Mouse (Mus musculus) stomach, embryonic 16.5 days (tissue): ENCODE measurements around the gene Ppp2r3c. TPM values are rescaled to one million over a fixed set of nuclear protein-coding genes. Genes with fewer than 3 reads are reported as not detected.

Experiments
- ATAC-seq: fragments of 200-750 bp; cut with Nextera tagmentation; 2 replicates; pipeline ENCODE4 v1.8.0; 2017; ENCODE audit warnings: moderate number of reproducible peaks, moderate TSS enrichment; ENCODE audit not compliant: insufficient read depth, low FRiP score
- H3K27ac ChIP-seq: fragments of 300-500 bp; sonication (generic); 2 replicates; pipeline ENCODE4 v1.5.1; 2014; ENCODE audit warnings: low read length
- H3K27me3 ChIP-seq: fragments of 300-500 bp; sonication (generic); 2 replicates; pipeline ENCODE4 v1.6.1; 2014; ENCODE audit warnings: low read length, control low read depth, mixed read lengths; ENCODE audit not compliant: control insufficient read depth, insufficient read depth
- H3K36me3 ChIP-seq: fragments of 300-500 bp; sonication (generic); 2 replicates; pipeline ENCODE4 v1.6.1; 2014; ENCODE audit warnings: low read length; ENCODE audit not compliant: control insufficient read depth, insufficient read depth
- H3K4me1 ChIP-seq: fragments of 300-500 bp; sonication (generic); 2 replicates; pipeline ENCODE4 v1.6.1; 2014; ENCODE audit warnings: low read length, control low read depth, mixed read lengths; ENCODE audit not compliant: control insufficient read depth, insufficient read depth
- H3K4me2 ChIP-seq: fragments of 300-500 bp; sonication (generic); 2 replicates; pipeline ENCODE4 v1.6.1; 2014; ENCODE audit warnings: low read depth, low read length, mixed read lengths
- H3K4me3 ChIP-seq: fragments of 300-500 bp; sonication (generic); replicated peaks from 2 replicates; pipeline ENCODE4 v1.5.1; 2014; ENCODE audit warnings: mild to moderate bottlenecking, low read length
- H3K9ac ChIP-seq: fragments of 300-500 bp; sonication (generic); 2 replicates; pipeline ENCODE4 v1.6.1; 2014; ENCODE audit warnings: low read length
- H3K9me3 ChIP-seq: fragments of 300-500 bp; sonication (generic); replicated peaks from 2 replicates; pipeline ENCODE4 v1.6.1; 2016; ENCODE audit warnings: low read length, control low read depth; ENCODE audit not compliant: control insufficient read depth
- WGBS: fragments of 180-500 bp; shearing (Covaris S2); extraction: QIAGEN DNeasy Blood & Tissue Kit; methylation state at CpG from one replicate; pipeline ENCODE4 v1.1.7; 2014; 5-methylcytosine and 5-hydroxymethylcytosine counted together
- polyA plus RNA-seq: library from polyadenylated mRNA; unstranded; fragments of >200 nt; fragmentation: Nextera tagmentation; extraction: Ambion mirVana; gene quantifications from 2 replicates; pipeline ENCODE4 v1.2.1, GENCODE M21; 2015

Gene Ppp2r3c
- polyA plus RNA-seq, 1 experiment from 2014 or later = 10.6 TPM

GRCm38 (mm10) chr12:55321642-55322291 is 19.0 kb upstream of the Ppp2r3c start:
- H3K36me3 ChIP-seq = no peaks in the 10 kb centered on the region
- no peaks in the 10 kb centered on the region for H3K9me3 ChIP-seq
- no peak overlapping the region for H3K4me3 ChIP-seq
- no peaks in the 10 kb centered on the region for H3K4me1 ChIP-seq
- H3K27me3 ChIP-seq = no peaks in the 10 kb centered on the region
- H3K4me2 ChIP-seq = no peak overlapping the region
- ATAC-seq = no peak
- H3K27ac ChIP-seq = peak overlapping the region; percentile 62
- 83% methylated on average over 18 of the region's 18 CpGs for WGBS
- H3K9ac ChIP-seq = no peak overlapping the region

- ATAC-seq = no peak
- 38% methylated on average over 5 of the region's 5 CpGs for WGBS
- no peak overlapping the region for H3K4me3 ChIP-seq
- H3K9ac ChIP-seq = no peak overlapping the region
- H3K36me3 ChIP-seq = no peaks in the 10 kb centered on the region
- no peak overlapping the region for H3K27ac ChIP-seq
- no peak overlapping the region for H3K4me2 ChIP-seq
- no peaks in the 10 kb centered on the region for H3K27me3 ChIP-seq
- H3K4me1 ChIP-seq = no peaks in the 10 kb centered on the region
- H3K9me3 ChIP-seq = no peaks in the 10 kb centered on the region
Observed at GRCm38 (mm10) chr12:55315192-55315591, 12.4 kb upstream of the Ppp2r3c start.

GRCm38 (mm10) chr12:55313901-55314300 is 11.1 kb upstream of the Ppp2r3c start:
- no peak overlapping the region for H3K9ac ChIP-seq
- ATAC-seq = no peak
- H3K4me2 ChIP-seq = no peak overlapping the region
- WGBS = 86% methylated on average over 5 of the region's 5 CpGs
- no peaks in the 10 kb centered on the region for H3K4me1 ChIP-seq
- no peaks in the 10 kb centered on the region for H3K27me3 ChIP-seq
- H3K9me3 ChIP-seq = no peaks in the 10 kb centered on the region
- H3K27ac ChIP-seq = no peak overlapping the region
- H3K4me3 ChIP-seq = no peak overlapping the region
- H3K36me3 ChIP-seq = no peaks in the 10 kb centered on the region

- H3K36me3 ChIP-seq = no peaks in the 10 kb centered on the region
- no peak overlapping the region for H3K4me2 ChIP-seq
- H3K9me3 ChIP-seq = no peaks in the 10 kb centered on the region
- H3K27ac ChIP-seq = no peak overlapping the region
- H3K9ac ChIP-seq = no peak overlapping the region
- 77% methylated on average over 7 of the region's 7 CpGs for WGBS
- no peaks in the 10 kb centered on the region for H3K4me1 ChIP-seq
- no peak overlapping the region for H3K4me3 ChIP-seq
- no peak for ATAC-seq
- H3K27me3 ChIP-seq = no peaks in the 10 kb centered on the region
Observed at GRCm38 (mm10) chr12:55311841-55312240, 9.0 kb upstream of the Ppp2r3c start.

GRCm38 (mm10) chr12:55309501-55309900 is 6.7 kb upstream of the Ppp2r3c start:
- no peak overlapping the region for H3K4me3 ChIP-seq
- H3K36me3 ChIP-seq = 0 out of 2 replicates have a peak, but pooled peaks cover 3% of the 10 kb centered on the region
- no peaks in the 10 kb centered on the region for H3K9me3 ChIP-seq
- no peak overlapping the region for H3K27ac ChIP-seq
- H3K4me1 ChIP-seq = no peaks in the 10 kb centered on the region
- no peak overlapping the region for H3K9ac ChIP-seq
- 75% methylated on average over 8 of the region's 8 CpGs for WGBS
- no peaks in the 10 kb centered on the region for H3K27me3 ChIP-seq
- ATAC-seq = 0 out of 2 replicates have a peak, but pooled peaks have one; percentile 10
- no peak overlapping the region for H3K4me2 ChIP-seq

- Histone ChIP-seq H3K4me2 (no peak overlapping the region), H3K9ac (no peak overlapping the region), H3K27ac (no peak overlapping the region), H3K4me1 (peaks cover 4% of the 10 kb centered on the region; the same call in 1 of the 2 replicates), H3K9me3 (no peaks in the 10 kb centered on the region), H3K36me3 (0 out of 2 replicates have a peak, but pooled peaks cover 3% of the 10 kb centered on the region), H3K4me3 (no peak overlapping the region), H3K27me3 (no peaks in the 10 kb centered on the region)
- WGBS = 90% methylated on average over 9 of the region's 9 CpGs
- ATAC-seq = no peak
Observed at GRCm38 (mm10) chr12:55308731-55309130, 5.9 kb upstream of the Ppp2r3c start.

- H3K9ac ChIP-seq = no peak overlapping the region
- no peak overlapping the region for H3K27ac ChIP-seq
- H3K9me3 ChIP-seq = no peaks in the 10 kb centered on the region
- no peak overlapping the region for H3K4me2 ChIP-seq
- H3K4me3 ChIP-seq = no peak overlapping the region
- H3K27me3 ChIP-seq = no peaks in the 10 kb centered on the region
- H3K4me1 ChIP-seq = peaks cover 6% of the 10 kb centered on the region; the same call in 1 of the 2 replicates
- ATAC-seq = no peak
- H3K36me3 ChIP-seq = 0 out of 2 replicates have a peak, but pooled peaks cover 3% of the 10 kb centered on the region
- WGBS = 81% methylated on average over 6 of the region's 6 CpGs
Observed at GRCm38 (mm10) chr12:55307566-55307965, 4.8 kb upstream of the Ppp2r3c start.

GRCm38 (mm10) chr12:55306371-55306770 is 3.6 kb upstream of the Ppp2r3c start:
- Histone ChIP-seq H3K9me3 (no peaks in the 10 kb centered on the region), H3K27ac (no peak overlapping the region), H3K9ac (no peak overlapping the region), H3K27me3 (no peaks in the 10 kb centered on the region), H3K4me2 (no peak overlapping the region), H3K4me3 (no peak overlapping the region), H3K36me3 (0 out of 2 replicates have a peak, but pooled peaks cover 3% of the 10 kb centered on the region), H3K4me1 (peaks cover 8% of the 10 kb centered on the region)
- 90% methylated on average over 4 of the region's 4 CpGs for WGBS
- no peak for ATAC-seq

- Histone ChIP-seq H3K4me2 (peak overlapping the region; percentile 62), H3K4me1 (peaks cover 15% of the 10 kb centered on the region), H3K27me3 (no peaks in the 10 kb centered on the region), H3K4me3 (peak overlapping the region; percentile 73), H3K9me3 (no peaks in the 10 kb centered on the region), H3K36me3 (0 out of 2 replicates have a peak, but pooled peaks cover 3% of the 10 kb centered on the region), H3K9ac (peak overlapping the region; percentile 80), H3K27ac (peak overlapping the region; percentile 96)
- ATAC-seq = no peak
- WGBS = 41% methylated on average over 11 of the region's 11 CpGs
Observed at GRCm38 (mm10) chr12:55301472-55302300, 1.1 kb downstream of the Ppp2r3c start.
